Mouse (Mus musculus): ENCODE measurements around the gene Fut8. TPM values are rescaled to one million over a fixed set of nuclear protein-coding genes. Genes with fewer than 3 reads are reported as not detected.

The Fut8 gene
- total RNA-seq (2014; fragmentation: Nextera tagmentation), result 53.1 and 58.7 TPM in 2 replicates
- total RNA-seq (2017), result 46.2 and 82.8 TPM in 2 replicates

DNA sequence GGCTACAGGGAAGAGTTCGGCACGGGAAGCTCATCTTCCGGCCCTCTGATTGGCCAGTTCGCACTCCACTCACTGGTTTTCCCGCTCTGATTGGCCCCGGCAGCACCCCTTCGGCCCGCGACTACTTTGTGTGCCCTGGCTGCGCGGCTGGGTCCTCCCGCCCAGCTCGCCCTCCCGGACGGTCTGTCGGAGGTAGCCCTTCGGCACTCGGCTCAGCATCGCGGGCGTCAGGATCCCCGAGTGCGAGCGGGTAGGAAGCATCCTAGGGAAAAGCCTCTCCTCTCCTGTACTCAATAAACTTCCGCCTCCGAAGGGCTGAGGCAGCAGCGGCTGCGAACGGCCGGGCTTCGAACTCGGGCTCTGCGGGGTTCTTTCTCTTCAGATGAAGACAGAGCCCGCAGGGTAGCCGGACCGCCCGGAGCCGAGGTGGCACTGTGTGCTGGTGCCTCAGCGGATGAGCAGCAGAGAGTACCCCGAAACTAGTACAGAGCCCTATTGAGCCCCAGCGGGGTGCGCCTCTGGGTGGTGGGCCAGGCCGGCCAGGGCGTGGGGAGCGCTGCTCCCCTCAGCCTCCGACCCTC lies at the start of gene Fut8:
Gene Fut8 (plus strand): TSS at position 176 of the 581 bp plus-strand sequence.
- ATAC-seq (replicated peaks; ENCODE audit: low FRiP score, low TSS enrichment, poor library complexity, severe bottlenecking), result peak; percentile 93

DNA sequence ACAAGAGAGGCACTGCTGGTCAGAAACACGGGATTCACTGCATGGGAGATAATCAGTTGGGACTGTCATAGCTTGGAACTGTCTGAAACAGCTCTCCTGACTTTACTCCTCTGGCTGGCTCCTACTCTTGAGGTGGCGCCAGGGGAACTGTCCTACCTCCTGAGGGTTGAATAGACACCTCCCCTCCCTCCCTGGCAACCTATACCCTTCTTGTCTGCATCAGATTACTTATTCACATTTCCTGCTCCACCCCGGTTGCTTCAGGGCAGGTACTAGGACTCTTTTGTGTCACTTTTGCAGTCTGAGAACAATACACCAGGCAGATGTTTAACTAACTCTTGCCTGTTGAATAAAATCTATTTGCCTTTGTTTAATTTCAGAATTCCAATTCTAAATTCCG lies 48.8 kb upstream of the Fut8 start:
- ATAC-seq (replicated peaks; ENCODE audit: low FRiP score, low TSS enrichment, poor library complexity, severe bottlenecking), result peak; percentile 43; the same call in 1 of the 2 replicates

DNA sequence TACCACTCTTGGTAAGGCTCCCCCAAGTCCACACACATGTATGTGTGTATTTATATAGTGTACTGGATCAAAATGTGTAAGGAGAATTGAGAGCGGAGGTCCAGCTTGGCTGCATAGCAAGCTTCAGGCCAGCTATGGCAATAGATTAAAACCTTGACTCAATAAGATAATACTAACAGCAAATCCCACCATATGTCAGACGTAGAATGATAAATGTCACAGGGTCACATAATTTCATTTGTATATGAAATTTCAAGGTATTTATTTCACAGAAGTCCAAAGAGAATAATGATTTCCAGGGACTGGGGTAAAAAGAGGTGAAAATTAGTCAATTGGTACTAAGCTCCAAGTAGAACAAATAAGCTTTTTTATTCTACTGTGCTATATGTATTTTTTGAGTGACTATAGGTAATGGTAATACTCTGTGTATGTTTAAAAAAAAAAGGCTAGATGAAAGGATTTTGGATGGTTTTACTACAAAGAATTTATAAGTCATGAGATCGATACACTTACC lies 47.9 kb upstream of the Fut8 start:
- ATAC-seq (replicated peaks; ENCODE audit: low FRiP score, low TSS enrichment, poor library complexity, severe bottlenecking), result no peak

DNA sequence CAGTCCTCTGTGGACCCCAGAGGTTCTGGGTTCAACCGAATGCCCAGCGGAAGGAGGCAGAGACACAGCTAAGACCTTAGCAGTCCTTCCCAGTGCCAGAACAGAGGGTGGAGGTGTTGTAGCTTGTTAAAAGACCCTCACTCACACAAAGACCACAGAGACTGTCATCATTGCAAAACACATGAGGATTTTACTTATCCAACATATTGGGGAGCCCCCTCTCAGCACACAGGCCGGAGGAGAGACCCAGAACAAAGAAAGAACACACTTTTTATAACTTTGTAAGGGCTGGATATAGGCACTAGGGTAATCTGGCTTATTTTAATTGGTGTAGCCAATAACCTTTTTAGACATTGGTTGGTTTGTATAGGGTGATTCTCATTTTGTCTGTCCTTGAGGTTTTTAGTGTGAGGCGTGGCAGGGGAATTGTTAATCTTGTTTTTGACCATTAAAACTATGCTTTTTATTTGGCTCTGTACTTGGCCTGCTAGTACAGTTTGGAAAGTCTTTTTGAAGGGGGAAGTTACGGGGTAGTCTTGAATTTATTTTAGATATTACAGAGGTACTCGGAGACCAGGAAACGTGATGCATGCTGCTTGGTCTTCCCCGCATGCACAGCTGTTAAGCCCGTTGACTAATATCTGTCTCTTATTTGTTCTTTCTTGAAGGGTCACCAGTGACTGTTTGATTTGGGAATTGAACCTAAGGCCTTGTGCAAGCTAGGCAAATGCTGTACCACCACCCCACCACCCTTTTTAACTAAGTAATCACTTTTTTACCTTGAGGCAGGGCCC lies 46.2 kb upstream of the Fut8 start:
- no peak for ATAC-seq (replicated peaks; ENCODE audit: low FRiP score, low TSS enrichment, poor library complexity, severe bottlenecking)

- ATAC-seq (replicated peaks; ENCODE audit: low FRiP score, low TSS enrichment, poor library complexity, severe bottlenecking), result no peak
Observed at GRCm38 (mm10) chr12:77192714-77193113, 45.2 kb upstream of the Fut8 start.

- ATAC-seq (replicated peaks; ENCODE audit: low FRiP score, low TSS enrichment, poor library complexity, severe bottlenecking), result peak; percentile 49
Observed at GRCm38 (mm10) chr12:77193225-77193716, 44.7 kb upstream of the Fut8 start.

- no peak for ATAC-seq (replicated peaks; ENCODE audit: low FRiP score, low TSS enrichment, poor library complexity, severe bottlenecking)
Observed at GRCm38 (mm10) chr12:77195044-77195443, 42.9 kb upstream of the Fut8 start.

DNA sequence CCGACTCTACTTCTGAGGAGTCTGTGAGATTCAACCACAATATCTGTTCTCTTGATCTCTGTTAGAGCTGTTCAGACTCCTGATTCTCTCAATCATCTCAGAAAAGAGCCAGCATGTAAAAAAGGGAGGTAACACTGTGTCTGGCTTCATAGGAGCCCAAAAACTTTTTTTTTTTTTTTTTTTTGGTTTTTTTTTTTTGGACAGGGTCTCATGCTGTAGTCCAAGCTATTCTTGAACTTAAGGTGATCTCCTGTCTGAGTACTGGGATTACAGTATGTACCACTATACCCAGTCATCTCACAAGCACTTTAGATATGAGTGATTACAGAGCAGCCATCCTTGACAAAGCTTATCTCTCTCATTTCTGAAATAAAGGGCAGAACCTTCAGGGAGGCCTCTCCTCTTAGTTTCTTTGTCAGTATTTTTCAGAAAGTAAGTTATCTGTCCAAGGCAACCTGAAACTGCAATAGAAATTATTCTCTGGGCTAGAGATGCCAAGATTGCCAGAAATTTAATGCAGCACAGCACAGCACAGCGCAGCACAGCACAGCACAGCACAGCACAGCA lies 41.3 kb upstream of the Fut8 start:
- 0 out of 2 replicates have a peak, but pooled peaks have one; percentile 21 for ATAC-seq (replicated peaks; ENCODE audit: low FRiP score, low TSS enrichment, poor library complexity, severe bottlenecking)

- 0 out of 2 replicates have a peak, but pooled peaks have one; percentile 14 for ATAC-seq (replicated peaks; ENCODE audit: low FRiP score, low TSS enrichment, poor library complexity, severe bottlenecking)
Observed at GRCm38 (mm10) chr12:77197121-77197599, 40.8 kb upstream of the Fut8 start.

GRCm38 (mm10) chr12:77198253-77198652 lies 39.7 kb upstream of the Fut8 start:
- no peak for ATAC-seq (replicated peaks; ENCODE audit: low FRiP score, low TSS enrichment, poor library complexity, severe bottlenecking)

DNA sequence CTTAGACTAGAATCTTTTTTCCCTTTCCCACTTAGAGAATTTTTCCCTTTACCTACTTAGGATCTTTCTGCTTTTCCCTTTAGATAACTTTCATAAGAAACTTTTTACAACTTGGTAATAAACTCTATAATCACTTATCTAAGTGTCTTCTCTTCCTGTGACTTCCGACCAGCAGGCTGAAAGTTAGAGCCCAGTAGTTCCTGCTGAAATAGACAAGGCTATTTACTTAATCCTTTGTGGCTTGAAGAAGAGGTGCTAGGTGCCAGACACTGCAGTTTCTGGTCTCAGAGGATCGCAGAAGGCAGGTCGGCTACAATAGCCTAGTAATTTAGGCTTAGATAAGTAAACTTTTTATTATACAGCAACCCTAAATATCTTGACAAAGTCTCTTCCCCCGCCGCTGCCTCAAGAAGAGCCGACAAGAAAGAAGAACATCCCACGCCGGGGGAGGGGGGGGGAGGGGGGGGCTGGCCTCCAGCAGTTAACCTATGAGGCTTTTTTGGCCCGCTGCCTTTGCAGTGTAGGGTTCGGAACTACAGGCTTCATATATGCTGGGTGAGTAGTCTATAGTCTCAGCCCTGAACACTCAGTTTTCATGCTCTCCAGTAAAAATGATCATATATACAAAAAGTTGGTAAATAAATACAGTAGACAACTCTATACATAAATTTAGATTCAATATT lies 36.3 kb upstream of the Fut8 start:
- ATAC-seq (replicated peaks; ENCODE audit: low FRiP score, low TSS enrichment, poor library complexity, severe bottlenecking), result no peak

DNA sequence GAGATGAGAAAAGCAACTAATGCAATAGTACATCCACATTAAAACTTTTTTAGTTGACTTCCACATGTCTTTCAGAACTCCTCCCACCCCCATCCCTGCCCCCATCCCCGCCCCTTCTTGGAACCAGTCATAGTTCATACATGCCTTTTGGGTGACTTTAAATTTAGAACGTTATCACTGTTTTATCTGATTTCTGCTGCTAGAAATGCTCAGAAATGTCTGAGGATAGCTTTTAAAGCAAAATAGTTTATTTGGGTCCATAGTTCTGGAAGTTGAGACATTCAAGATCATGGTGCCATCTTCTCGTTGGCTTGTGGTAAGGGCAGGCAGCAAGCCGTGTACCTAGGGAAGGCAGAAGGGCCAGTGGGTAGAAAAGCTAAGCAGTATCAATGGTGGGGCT lies 34.8 kb upstream of the Fut8 start:
- no peak for ATAC-seq (replicated peaks; ENCODE audit: low FRiP score, low TSS enrichment, poor library complexity, severe bottlenecking)

DNA sequence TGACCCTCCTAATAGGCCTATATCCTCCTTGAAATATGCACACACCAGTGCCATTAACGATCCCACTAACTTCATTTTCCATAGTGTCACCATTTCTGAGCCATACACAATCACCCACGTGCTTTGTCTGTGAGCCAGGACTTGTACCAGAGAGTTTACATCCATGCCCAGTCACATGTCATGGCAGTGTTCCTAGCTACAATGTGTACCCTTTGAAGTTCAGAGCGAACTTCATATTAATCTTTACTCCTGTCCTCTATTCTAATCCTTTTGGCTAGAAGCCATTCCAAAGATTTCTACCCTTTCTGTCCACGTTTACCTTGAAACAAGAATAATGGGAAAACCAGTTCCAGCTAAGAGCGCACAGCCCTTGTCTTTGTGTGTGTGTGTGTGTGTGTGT lies 31.1 kb upstream of the Fut8 start:
- no peak for ATAC-seq (replicated peaks; ENCODE audit: low FRiP score, low TSS enrichment, poor library complexity, severe bottlenecking)

DNA sequence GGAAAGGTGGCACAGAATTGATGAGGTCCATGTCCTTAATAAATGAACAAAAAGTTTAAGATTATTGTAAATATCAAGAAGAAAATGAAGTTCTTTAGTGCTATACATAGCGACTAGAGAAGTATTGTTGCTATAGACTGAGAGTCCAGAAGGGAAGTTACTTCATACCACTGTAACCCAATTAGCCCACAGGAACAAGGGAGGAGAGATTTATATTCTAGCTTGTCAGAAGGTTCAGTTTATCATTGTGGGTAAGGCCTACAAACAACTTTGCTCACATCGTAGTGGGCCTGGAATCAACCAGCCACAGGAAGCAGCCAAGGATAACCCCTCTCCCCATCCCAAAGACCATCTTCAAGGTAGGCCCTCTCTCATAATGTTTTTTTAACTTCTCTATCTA lies 29.9 kb upstream of the Fut8 start:
- no peak for ATAC-seq (replicated peaks; ENCODE audit: low FRiP score, low TSS enrichment, poor library complexity, severe bottlenecking)

DNA sequence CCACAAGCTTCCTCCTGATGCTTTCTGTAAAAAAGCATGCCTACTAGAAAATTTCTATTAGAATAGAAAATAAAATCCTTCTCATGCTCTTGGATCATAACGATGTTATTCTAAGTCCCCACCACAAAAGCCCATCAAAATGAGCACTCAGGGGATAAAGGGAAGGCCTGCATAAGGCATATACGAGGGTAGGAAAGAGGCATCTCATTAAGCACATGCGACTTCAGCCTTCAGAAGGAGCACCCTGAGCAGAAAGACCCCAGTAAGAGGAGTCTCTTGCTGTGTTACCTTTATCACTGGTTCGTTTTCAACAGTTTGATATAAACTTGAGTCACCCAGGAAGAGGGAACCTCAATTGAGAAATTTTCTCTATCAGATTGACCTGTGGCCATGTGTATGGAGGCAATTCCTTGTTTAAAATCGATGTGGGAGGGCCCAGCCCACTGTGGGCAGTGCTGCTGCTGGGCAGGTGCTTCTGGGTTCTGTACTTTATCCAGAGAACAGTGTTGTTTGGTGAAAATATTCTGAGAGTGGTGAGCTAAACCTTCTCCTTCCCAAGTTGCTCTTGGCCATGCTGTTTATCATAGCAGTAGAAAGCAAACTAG lies 29.2 kb upstream of the Fut8 start:
- ATAC-seq (replicated peaks; ENCODE audit: low FRiP score, low TSS enrichment, poor library complexity, severe bottlenecking), result no peak

GRCm38 (mm10) chr12:77211695-77212208 lies 26.2 kb upstream of the Fut8 start:
- 0 out of 2 replicates have a peak, but pooled peaks have one; percentile 47 for ATAC-seq (replicated peaks; ENCODE audit: low FRiP score, low TSS enrichment, poor library complexity, severe bottlenecking)

GRCm38 (mm10) chr12:77213896-77214564 lies 23.9 kb upstream of the Fut8 start:
- ATAC-seq (replicated peaks; ENCODE audit: low FRiP score, low TSS enrichment, poor library complexity, severe bottlenecking), result no peak

GRCm38 (mm10) chr12:77214565-77214909 lies 23.4 kb upstream of the Fut8 start:
- no peak for ATAC-seq (replicated peaks; ENCODE audit: low FRiP score, low TSS enrichment, poor library complexity, severe bottlenecking)

Measured in megakaryocyte-erythroid progenitor cell, adult 5-6 weeks (primary cell).